Mouse (Mus musculus) intestine, embryonic 16.5 days (tissue): ENCODE results near the gene Rdh5. TPM values are rescaled to one million over a fixed set of nuclear protein-coding genes. Genes with fewer than 3 reads are reported as not detected.

ENCODE experiments used
- ATAC-seq: fragments of 200-750 bp; cut with Nextera tagmentation; 2 replicates; pipeline ENCODE4 v1.8.0; 2017; ENCODE audit warnings: moderate TSS enrichment, moderate library complexity
- H3K27ac ChIP-seq: fragments of 300-500 bp; sonication (generic); 2 replicates; pipeline ENCODE4 v1.5.1; 2014; ENCODE audit warnings: mild to moderate bottlenecking, low read length
- H3K27me3 ChIP-seq: fragments of 300-500 bp; sonication (generic); replicated peaks from 2 replicates; pipeline ENCODE4 v1.6.1; 2014; ENCODE audit warnings: low read length, control low read depth, mixed read lengths; ENCODE audit not compliant: control insufficient read depth, insufficient read depth
- H3K36me3 ChIP-seq: fragments of 300-500 bp; sonication (generic); 2 replicates; pipeline ENCODE4 v1.6.1; 2014; ENCODE audit warnings: low read length, control low read depth; ENCODE audit not compliant: control insufficient read depth, insufficient read depth
- H3K4me1 ChIP-seq: fragments of 300-500 bp; sonication (generic); 2 replicates; pipeline ENCODE4 v1.6.1; 2014; ENCODE audit warnings: low read length, control low read depth, mixed read lengths; ENCODE audit not compliant: control insufficient read depth, insufficient read depth
- H3K4me2 ChIP-seq: fragments of 300-500 bp; sonication (generic); 2 replicates; pipeline ENCODE4 v1.6.1; 2014; ENCODE audit warnings: low read depth, low read length, control low read depth
- H3K4me3 ChIP-seq: fragments of 300-500 bp; sonication (generic); 2 replicates; pipeline ENCODE4 v1.5.1; 2014; ENCODE audit warnings: mild to moderate bottlenecking, low read length
- H3K9ac ChIP-seq: fragments of 300-500 bp; sonication (generic); 2 replicates; pipeline ENCODE4 v1.6.1; 2014; ENCODE audit warnings: low read depth, low read length
- H3K9me3 ChIP-seq: fragments of 300-500 bp; sonication (generic); 2 replicates; pipeline ENCODE4 v1.6.1; 2016; ENCODE audit warnings: low read length, control low read depth; ENCODE audit not compliant: control insufficient read depth
- WGBS: fragments of 180-500 bp; shearing (Covaris S2); extraction: QIAGEN DNeasy Blood & Tissue Kit; methylation state at CpG from one replicate; pipeline ENCODE4 v1.1.7; 2014; 5-methylcytosine and 5-hydroxymethylcytosine counted together
- polyA plus RNA-seq: library from polyadenylated mRNA; unstranded; fragments of >200 nt; fragmentation: Nextera tagmentation; extraction: Ambion mirVana; gene quantifications from 2 replicates; pipeline ENCODE4 v1.2.1, GENCODE M21; 2015

The Rdh5 gene
- polyA plus RNA-seq, 1 experiment from 2014 or later, result 18.6 TPM

GRCm38 (mm10) chr10:128921251-128921650 is 1.4 kb downstream of the Rdh5 start:
- Histone ChIP-seq H3K27ac (peak overlapping the region; percentile 79; the same call in 1 of the 2 replicates), H3K4me2 (no peak overlapping the region), H3K27me3 (no peaks in the 10 kb centered on the region), H3K4me1 (peaks cover 43% of the 10 kb centered on the region), H3K36me3 (0 out of 2 replicates have a peak, but pooled peaks cover 8% of the 10 kb centered on the region), H3K9ac (no peak overlapping the region), H3K4me3 (no peak overlapping the region), H3K9me3 (no peaks in the 10 kb centered on the region)
- ATAC-seq, result no peak
- 58% methylated on average over 1 of the region's 1 CpGs for WGBS

GRCm38 (mm10) chr10:128920736-128921161 is 1.9 kb downstream of the Rdh5 start:
- peaks cover 43% of the 10 kb centered on the region for H3K4me1 ChIP-seq
- WGBS, result 60% methylated on average over 3 of the region's 3 CpGs
- H3K9me3 ChIP-seq, result no peaks in the 10 kb centered on the region

GRCm38 (mm10) chr10:128919966-128920365 is 2.7 kb downstream of the Rdh5 start:
- no peaks in the 10 kb centered on the region for H3K9me3 ChIP-seq
- H3K4me3 ChIP-seq, result no peak overlapping the region
- 0 out of 2 replicates have a peak, but pooled peaks cover 8% of the 10 kb centered on the region for H3K36me3 ChIP-seq
- H3K27ac ChIP-seq, result peak overlapping the region; percentile 79
- WGBS, result 76% methylated on average over 7 of the region's 7 CpGs
- no peak overlapping the region for H3K4me2 ChIP-seq
- 0 out of 2 replicates have a peak overlapping the region, but pooled peaks have one; percentile 23 for H3K9ac ChIP-seq
- H3K27me3 ChIP-seq, result no peaks in the 10 kb centered on the region
- peaks cover 43% of the 10 kb centered on the region for H3K4me1 ChIP-seq
- no peak for ATAC-seq

More at GRCm38 (mm10) chr10:128920736-128921161, 1.9 kb downstream of the Rdh5 start:
- H3K27me3 ChIP-seq, result no peaks in the 10 kb centered on the region
- no peak overlapping the region for H3K9ac ChIP-seq
- H3K4me3 ChIP-seq, result no peak overlapping the region
- 0 out of 2 replicates have a peak, but pooled peaks cover 8% of the 10 kb centered on the region for H3K36me3 ChIP-seq
- H3K4me2 ChIP-seq, result no peak overlapping the region
- no peak for ATAC-seq
- H3K27ac ChIP-seq, result peak overlapping the region; percentile 79

- Histone ChIP-seq H3K4me2 (peak overlapping the region; percentile 34; the same call in 1 of the 2 replicates), H3K27ac (peak overlapping the region; percentile 79)
These were observed 3.5 kb downstream of the Rdh5 start for GRCm38 (mm10) chr10:128919203-128919631.

GRCm38 (mm10) chr10:128918246-128918645 is 4.4 kb downstream of the Rdh5 start:
- Histone ChIP-seq H3K4me2 (0 out of 2 replicates have a peak overlapping the region, but pooled peaks have one; percentile 34), H3K9me3 (no peaks in the 10 kb centered on the region), H3K4me1 (peaks cover 35% of the 10 kb centered on the region), H3K27ac (peak overlapping the region; percentile 79), H3K36me3 (peaks cover 11% of the 10 kb centered on the region; the same call in 1 of the 2 replicates), H3K27me3 (no peaks in the 10 kb centered on the region), H3K4me3 (no peak overlapping the region), H3K9ac (no peak overlapping the region)
- 80% methylated on average over 7 of the region's 7 CpGs for WGBS
- ATAC-seq, result no peak

More at GRCm38 (mm10) chr10:128919203-128919631, 3.5 kb downstream of the Rdh5 start:
- 0 out of 2 replicates have a peak, but pooled peaks cover 8% of the 10 kb centered on the region for H3K36me3 ChIP-seq
- no peak overlapping the region for H3K4me3 ChIP-seq
- H3K9ac ChIP-seq, result peak overlapping the region; percentile 23; the same call in 1 of the 2 replicates
- 14% methylated on average over 6 of the region's 6 CpGs for whole genome bisulfite sequencing
- H3K9me3 ChIP-seq, result no peaks in the 10 kb centered on the region
- H3K4me1 ChIP-seq, result peaks cover 43% of the 10 kb centered on the region
- H3K27me3 ChIP-seq, result no peaks in the 10 kb centered on the region
- ATAC-seq, result peak; percentile 78

- H3K4me1 ChIP-seq, result peaks cover 35% of the 10 kb centered on the region
- no peaks in the 10 kb centered on the region for H3K9me3 ChIP-seq
- peaks cover 11% of the 10 kb centered on the region; the same call in 1 of the 2 replicates for H3K36me3 ChIP-seq
- no peak overlapping the region for H3K4me3 ChIP-seq
- no peak overlapping the region for H3K9ac ChIP-seq
- H3K27me3 ChIP-seq, result no peaks in the 10 kb centered on the region
- ATAC-seq, result no peak
- WGBS, result 88% methylated on average over 6 of the region's 6 CpGs
- no peak overlapping the region for H3K27ac ChIP-seq
- no peak overlapping the region for H3K4me2 ChIP-seq
These were observed 5.3 kb downstream of the Rdh5 start for GRCm38 (mm10) chr10:128917400-128917799.

GRCm38 (mm10) chr10:128916665-128917064 is 6.0 kb downstream of the Rdh5 start:
- Histone ChIP-seq H3K27ac (no peak overlapping the region), H3K27me3 (no peaks in the 10 kb centered on the region), H3K36me3 (peaks cover 11% of the 10 kb centered on the region; the same call in 1 of the 2 replicates), H3K4me2 (no peak overlapping the region), H3K4me3 (no peak overlapping the region), H3K9ac (no peak overlapping the region), H3K9me3 (no peaks in the 10 kb centered on the region), H3K4me1 (peaks cover 27% of the 10 kb centered on the region)
- 90% methylated on average over 3 of the region's 3 CpGs for WGBS
- ATAC-seq, result no peak

- no peak overlapping the region for H3K27ac ChIP-seq
- no peak overlapping the region for H3K4me2 ChIP-seq
- ATAC-seq, result no peak
- H3K4me1 ChIP-seq, result peaks cover 28% of the 10 kb centered on the region
- 85% methylated on average over 2 of the region's 2 CpGs for WGBS
- no peaks in the 10 kb centered on the region for H3K9me3 ChIP-seq
- H3K36me3 ChIP-seq, result peaks cover 11% of the 10 kb centered on the region; the same call in 1 of the 2 replicates
- H3K27me3 ChIP-seq, result no peaks in the 10 kb centered on the region
- H3K9ac ChIP-seq, result no peak overlapping the region
- H3K4me3 ChIP-seq, result no peak overlapping the region
These were observed 7.1 kb downstream of the Rdh5 start for GRCm38 (mm10) chr10:128915550-128915949.

GRCm38 (mm10) chr10:128913696-128914095 is 9.0 kb downstream of the Rdh5 start:
- Histone ChIP-seq H3K36me3 (peaks cover 11% of the 10 kb centered on the region; the same call in 1 of the 2 replicates), H3K27ac (no peak overlapping the region), H3K27me3 (no peaks in the 10 kb centered on the region), H3K4me1 (peaks cover 14% of the 10 kb centered on the region), H3K4me2 (no peak overlapping the region), H3K9me3 (no peaks in the 10 kb centered on the region), H3K4me3 (no peak overlapping the region), H3K9ac (no peak overlapping the region)
- ATAC-seq, result no peak
- 86% methylated on average over 12 of the region's 12 CpGs for WGBS
